In the genomic region with DNA sequence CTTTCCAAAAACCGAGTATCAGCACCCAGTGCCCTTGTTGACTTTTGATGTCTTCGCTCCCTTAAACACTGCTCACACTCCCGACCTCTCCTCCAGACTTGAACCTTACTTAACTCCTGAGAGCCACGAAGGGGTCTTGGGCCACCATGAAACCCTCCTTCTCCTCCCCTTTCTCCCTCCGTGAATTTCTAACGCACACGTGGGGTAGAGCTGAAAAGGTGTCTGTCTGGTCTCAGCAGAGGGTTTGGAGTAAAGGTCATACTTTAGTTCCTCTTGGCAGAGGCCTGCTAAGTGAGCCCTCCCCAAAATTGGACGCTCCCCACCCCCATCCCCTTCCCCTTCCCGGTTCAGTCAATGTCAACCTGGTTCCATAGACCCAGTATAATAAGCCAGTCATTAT, we compare ENCODE assay signal across 8 mouse cellular contexts. TPM values are rescaled to one million over a fixed set of nuclear protein-coding genes. Genes with fewer than 3 reads are reported as not detected.
DNase-seq lines count a peak whose midpoint lies in the region; ATAC-seq and TF ChIP-seq lines count a peak whose summit lies in the region.

No protein-coding gene starts in this region.

- H3K36me3 ChIP-seq in neural tube, embryonic 11.5 days (ENCODE audit: control insufficient read depth, insufficient read depth, low read length) = no peaks in the 10 kb centered on the region
- no peaks in the 10 kb centered on the region for H3K36me3 ChIP-seq in embryonic facial prominence, embryonic 15.5 days
- H3K36me3 ChIP-seq in intestine, embryonic 15.5 days = no peaks in the 10 kb centered on the region
- no peaks in the 10 kb centered on the region for H3K36me3 ChIP-seq in liver, postnatal 0 days (replicated peaks; ENCODE audit: insufficient read depth, low read length)

- H3K4me3 ChIP-seq in neural tube, embryonic 11.5 days (ENCODE audit: low read depth, low read length) = peak overlapping the region; percentile 83
- H3K4me3 ChIP-seq in embryonic facial prominence, embryonic 15.5 days (replicated peaks) = peak overlapping the region; percentile 81
- peak overlapping the region; percentile 92 for H3K4me3 ChIP-seq in intestine, embryonic 15.5 days (replicated peaks)
- H3K4me3 ChIP-seq in liver, postnatal 0 days (ENCODE audit: low read depth, low read length) = peak overlapping the region; percentile 82

- H3K9ac ChIP-seq in neural tube, embryonic 11.5 days (ENCODE audit: low read length) = peak overlapping the region; percentile 66
- H3K9ac ChIP-seq in embryonic facial prominence, embryonic 15.5 days = peak overlapping the region; percentile 66; the same call in 1 of the 2 replicates
- H3K9ac ChIP-seq in intestine, embryonic 15.5 days = peak overlapping the region; percentile 67
- H3K9ac ChIP-seq in liver, postnatal 0 days (replicated peaks) = peak overlapping the region; percentile 96

- TF ChIP-seq CTCF in liver, postnatal 0 days (IDR thresholded peaks at IDR 0.05; ENCODE audit: low read depth) = no peak

- WGBS in neural tube, embryonic 11.5 days = 4% methylated on average over 9 of the region's 9 CpGs
- WGBS in embryonic facial prominence, embryonic 15.5 days = 3% methylated on average over 9 of the region's 9 CpGs
- 2% methylated on average over 9 of the region's 9 CpGs for WGBS in intestine, embryonic 15.5 days
- under 1% methylated on average over 9 of the region's 9 CpGs for WGBS in liver, postnatal 0 days (ENCODE audit: insufficient replicate concordance)

- H3K4me1 ChIP-seq in neural tube, embryonic 11.5 days (ENCODE audit: control insufficient read depth, insufficient read depth, low read length) = peaks cover 8% of the 10 kb centered on the region
- peaks cover 5% of the 10 kb centered on the region; the same call in 1 of the 2 replicates for H3K4me1 ChIP-seq in embryonic facial prominence, embryonic 15.5 days
- no peaks in the 10 kb centered on the region for H3K4me1 ChIP-seq in intestine, embryonic 15.5 days (replicated peaks)
- no peaks in the 10 kb centered on the region for H3K4me1 ChIP-seq in liver, postnatal 0 days (ENCODE audit: insufficient read depth)

- TF ChIP-seq EP300 in liver, postnatal 0 days (IDR thresholded peaks at IDR 0.05; ENCODE audit: low read depth) = no peak

- no peak overlapping the region for H3K27ac ChIP-seq in neural tube, embryonic 11.5 days (ENCODE audit: low read depth, low read length)
- peak overlapping the region; percentile 87 for H3K27ac ChIP-seq in embryonic facial prominence, embryonic 15.5 days (replicated peaks)
- peak overlapping the region; percentile 80 for H3K27ac ChIP-seq in intestine, embryonic 15.5 days
- peak overlapping the region; percentile 99 for H3K27ac ChIP-seq in liver, postnatal 0 days (ENCODE audit: low read depth)

- DNase-seq in neural tube, embryonic 11.5 days (ENCODE audit: low spot score) = no peak
- DNase-seq in neural tube, embryonic 10.5 days (ENCODE audit: extremely low spot score, low spot score) = no peak
- DNase-seq in liver, postnatal 0 days = peak; percentile 62
- no peak for DNase-seq in ovary, postnatal 14 days (ENCODE audit: low spot score)
- DNase-seq in spleen, adult 12 weeks (ENCODE audit: low spot score) = no peak
- no peak for DNase-seq in right cerebral cortex, postnatal 14 days

- ATAC-seq in neural tube, embryonic 11.5 days (ENCODE audit: insufficient read depth, low FRiP score, low TSS enrichment) = no peak
- no peak for ATAC-seq in embryonic facial prominence, embryonic 15.5 days (ENCODE audit: insufficient number of reproducible peaks, low FRiP score, low TSS enrichment, low read depth)
- ATAC-seq in intestine, embryonic 15.5 days = no peak
- ATAC-seq in liver, postnatal 0 days = no peak

- H3K9me3 ChIP-seq in neural tube, embryonic 11.5 days (ENCODE audit: control insufficient read depth, low read length) = no peaks in the 10 kb centered on the region
- no peaks in the 10 kb centered on the region for H3K9me3 ChIP-seq in embryonic facial prominence, embryonic 15.5 days (replicated peaks)
- no peaks in the 10 kb centered on the region for H3K9me3 ChIP-seq in intestine, embryonic 15.5 days
- H3K9me3 ChIP-seq in liver, postnatal 0 days (ENCODE audit: low read length) = no peaks in the 10 kb centered on the region

- H3K27me3 ChIP-seq in neural tube, embryonic 11.5 days (ENCODE audit: control insufficient read depth, insufficient read depth, low read length) = no peaks in the 10 kb centered on the region
- no peaks in the 10 kb centered on the region for H3K27me3 ChIP-seq in embryonic facial prominence, embryonic 15.5 days
- no peaks in the 10 kb centered on the region for H3K27me3 ChIP-seq in intestine, embryonic 15.5 days (replicated peaks)
- H3K27me3 ChIP-seq in liver, postnatal 0 days (ENCODE audit: insufficient read depth, low read length) = no peaks in the 10 kb centered on the region

- H3K4me2 ChIP-seq in neural tube, embryonic 11.5 days (ENCODE audit: low read depth) = peak overlapping the region; percentile 61
- H3K4me2 ChIP-seq in embryonic facial prominence, embryonic 15.5 days (replicated peaks) = peak overlapping the region; percentile 65
- H3K4me2 ChIP-seq in intestine, embryonic 15.5 days (replicated peaks) = peak overlapping the region; percentile 78
- H3K4me2 ChIP-seq in liver, postnatal 0 days (ENCODE audit: low read depth, low read length) = peak overlapping the region; percentile 85

RNA-seq across cellular contexts. Expression of a gene that starts 1.2 kb away (rescaled TPM):
- 113 and 114 TPM in 2 replicates for polyA plus RNA-seq in neural tube, embryonic 11.5 days (2014; fragmentation: Nextera tagmentation; extraction: Ambion mirVana)
- 146 and 151 TPM in 2 replicates for polyA plus RNA-seq in embryonic facial prominence, embryonic 15.5 days (2015; fragmentation: Nextera tagmentation; extraction: Ambion mirVana)
- 145 and 165 TPM in 2 replicates for polyA plus RNA-seq in intestine, embryonic 15.5 days (2015; fragmentation: Nextera tagmentation; extraction: Ambion mirVana)
- 858 and 927 TPM in 2 replicates for polyA plus RNA-seq in liver, postnatal 0 days (2015; fragmentation: Nextera tagmentation; extraction: Ambion mirVana)

RNA-seq across cellular contexts. Expression of a gene that starts 1.4 kb away (rescaled TPM):
- polyA plus RNA-seq in neural tube, embryonic 11.5 days (2014; fragmentation: Nextera tagmentation; extraction: Ambion mirVana) = 8.8 and 9.0 TPM in 2 replicates
- 17.8 and 19.8 TPM in 2 replicates for polyA plus RNA-seq in embryonic facial prominence, embryonic 15.5 days (2015; fragmentation: Nextera tagmentation; extraction: Ambion mirVana)
- polyA plus RNA-seq in intestine, embryonic 15.5 days (2015; fragmentation: Nextera tagmentation; extraction: Ambion mirVana) = 10.6 and 12.3 TPM in 2 replicates
- polyA plus RNA-seq in liver, postnatal 0 days (2015; fragmentation: Nextera tagmentation; extraction: Ambion mirVana) = 17.0 and 17.4 TPM in 2 replicates

RNA-seq across cellular contexts. Expression of a gene that starts 23.3 kb away (rescaled TPM):
- 0.13 TPM in 1 of 2 replicates, not detected in the other for polyA plus RNA-seq in neural tube, embryonic 11.5 days (2014; fragmentation: Nextera tagmentation; extraction: Ambion mirVana)
- polyA plus RNA-seq in embryonic facial prominence, embryonic 15.5 days (2015; fragmentation: Nextera tagmentation; extraction: Ambion mirVana) = not detected in 2 replicates
- polyA plus RNA-seq in intestine, embryonic 15.5 days (2015; fragmentation: Nextera tagmentation; extraction: Ambion mirVana) = not detected in 2 replicates
- 0.08 and 0.19 TPM in 2 replicates for polyA plus RNA-seq in liver, postnatal 0 days (2015; fragmentation: Nextera tagmentation; extraction: Ambion mirVana)
